Mouse (Mus musculus) heart, embryonic 14.5 days (tissue): ENCODE results near the gene Ascl4. TPM values are rescaled to one million over a fixed set of nuclear protein-coding genes. Genes with fewer than 3 reads are reported as not detected.

Experiments
- ATAC-seq: fragments of 200-750 bp; cut with Nextera tagmentation; 2 replicates; pipeline ENCODE4 v1.8.0; 2017; ENCODE audit warnings: low read depth, moderate TSS enrichment; ENCODE audit not compliant: insufficient number of reproducible peaks, insufficient read depth, low FRiP score
- H3K27ac ChIP-seq, 2 experiments: fragments of 200-500 bp in 1 of 2; fragments of 300-500 bp in 1 of 2; sonication (generic) in 1 of 2; replicated peaks in 1 of 2; 2 replicates each; pipeline ENCODE4 v1.5.1; 2012 to 2014; ENCODE audit warnings: low read depth in 2 of 2, low read length in 2 of 2, control low read depth in 1 of 2, mild to moderate bottlenecking in 1 of 2, mixed read lengths in 1 of 2; ENCODE audit not compliant: control insufficient read depth in 1 of 2, insufficient read depth in 1 of 2
- H3K27me3 ChIP-seq: fragments of 300-500 bp; sonication (generic); 2 replicates; pipeline ENCODE4 v1.6.1; 2014; ENCODE audit warnings: mild to moderate bottlenecking, low read length, control low read depth; ENCODE audit not compliant: control insufficient read depth, insufficient read depth
- H3K36me3 ChIP-seq: fragments of 300-500 bp; sonication (generic); 2 replicates; pipeline ENCODE4 v1.6.1; 2014; ENCODE audit warnings: mild to moderate bottlenecking, control low read depth, low read length, mixed read lengths; ENCODE audit not compliant: control insufficient read depth, insufficient read depth
- H3K4me1 ChIP-seq, 2 experiments: fragments of 200-500 bp in 1 of 2; fragments of 300-500 bp in 1 of 2; sonication (generic) in 1 of 2; 2 replicates each; pipeline ENCODE4 v1.6.1; 2012 to 2014; ENCODE audit warnings: low read length in 2 of 2, control low read depth in 1 of 2, mixed read lengths in 1 of 2; ENCODE audit not compliant: control insufficient read depth in 2 of 2, insufficient read depth in 2 of 2
- H3K4me2 ChIP-seq: fragments of 300-500 bp; sonication (generic); 2 replicates; pipeline ENCODE4 v1.6.1; 2014; ENCODE audit warnings: mild to moderate bottlenecking, low read length
- H3K4me3 ChIP-seq, 2 experiments: fragments of 200-500 bp in 1 of 2; fragments of 300-500 bp in 1 of 2; sonication (generic) in 1 of 2; 2 replicates each; pipeline ENCODE4 v1.5.1; 2012 to 2014; ENCODE audit warnings: low read length in 2 of 2, mild to moderate bottlenecking in 2 of 2, control low read depth in 1 of 2, low read depth in 1 of 2, moderate library complexity in 1 of 2; ENCODE audit not compliant: control insufficient read depth in 1 of 2, insufficient read depth in 1 of 2
- H3K9ac ChIP-seq: fragments of 300-500 bp; sonication (generic); 2 replicates; pipeline ENCODE4 v1.6.1; 2014; ENCODE audit warnings: mild to moderate bottlenecking, low read length
- H3K9me3 ChIP-seq: fragments of 300-500 bp; sonication (generic); 2 replicates; pipeline ENCODE4 v1.6.1; 2016; ENCODE audit warnings: low read length, control low read depth; ENCODE audit not compliant: control insufficient read depth
- WGBS: fragments of 180-500 bp; shearing (Covaris S2); extraction: QIAGEN DNeasy Blood & Tissue Kit; methylation state at CpG from one replicate; pipeline ENCODE4 v1.1.7; 2014; 5-methylcytosine and 5-hydroxymethylcytosine counted together
- polyA plus RNA-seq: library from polyadenylated mRNA; unstranded; fragments of >200 nt; fragmentation: Nextera tagmentation; extraction: Ambion mirVana; gene quantifications from 2 replicates; pipeline ENCODE4 v1.2.1, GENCODE M21; 2014

Ascl4 gene
- polyA plus RNA-seq, 1 experiment from 2014 or later, result not detected

DNA sequence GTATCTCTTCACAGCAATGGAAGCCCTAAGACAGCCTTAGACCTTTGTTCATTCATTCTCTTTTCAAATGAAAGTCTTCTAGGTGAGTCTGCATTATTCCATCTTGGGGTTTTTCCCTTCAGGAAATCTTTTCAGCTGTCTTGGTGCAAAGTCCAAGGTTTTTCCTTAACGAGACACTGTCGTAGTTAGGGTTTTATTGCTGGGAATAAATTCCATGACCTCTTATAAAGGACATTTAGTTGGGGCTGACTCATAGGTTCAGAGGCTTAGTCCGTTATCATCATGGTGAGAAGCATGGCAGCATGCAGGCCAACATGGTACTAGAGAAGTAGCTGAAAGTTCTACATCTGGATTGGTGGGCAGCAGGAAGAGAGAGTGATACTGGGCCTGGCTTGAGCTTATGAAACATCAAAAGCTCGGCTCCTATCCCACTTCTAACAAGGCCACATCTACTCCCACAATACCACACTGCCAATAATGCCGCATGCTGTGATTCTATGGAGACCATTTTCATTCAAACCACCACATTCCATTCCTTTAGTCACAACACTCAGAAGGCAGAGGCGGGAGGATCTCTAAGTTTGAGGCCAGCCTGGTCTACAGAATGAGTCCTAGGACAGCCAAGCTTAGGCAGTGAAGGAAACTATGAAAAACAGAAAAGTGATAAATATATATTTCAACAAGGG, 8.9 kb downstream of the Ascl4 start:
- ATAC-seq, result no peak
- H3K27ac ChIP-seq, result no peak overlapping the region

DNA sequence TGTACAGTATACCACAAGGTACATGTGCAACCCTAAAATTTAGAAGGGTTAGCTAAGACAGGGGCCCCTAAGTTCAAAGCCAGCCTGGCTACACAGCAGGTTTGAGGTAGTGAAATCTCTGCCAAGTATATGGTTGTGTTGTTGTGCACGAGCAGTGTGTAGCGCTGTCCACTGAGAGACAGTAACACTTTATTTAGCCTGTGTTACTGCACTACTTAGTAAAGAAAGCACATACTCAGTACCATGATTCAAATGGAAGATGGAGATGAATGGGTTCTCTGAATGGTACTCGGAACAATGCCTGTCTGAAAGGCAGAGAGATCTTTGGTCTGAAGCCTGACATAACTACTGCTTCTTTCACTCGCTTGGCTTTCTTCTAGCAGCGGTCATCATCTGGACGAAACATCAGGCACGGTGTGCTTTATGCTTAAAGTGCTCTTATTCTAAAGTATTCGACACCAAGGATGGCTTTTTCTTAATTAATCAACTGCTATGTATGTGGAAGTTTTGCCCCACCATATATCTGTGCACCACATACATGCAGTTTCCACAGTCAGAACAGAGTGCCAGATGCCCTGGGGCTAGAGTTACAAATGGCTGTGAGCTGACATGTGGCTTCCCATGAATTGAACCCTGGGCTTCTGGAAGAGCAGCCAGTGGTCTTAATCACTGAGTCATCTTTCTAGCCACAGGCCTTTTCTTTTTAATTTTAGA, 21.2 kb downstream of the Ascl4 start:
- WGBS, result 91% methylated on average over 8 of the region's 8 CpGs
- no peaks in the 10 kb centered on the region for H3K27me3 ChIP-seq
- peaks cover 98% of the 10 kb centered on the region for H3K36me3 ChIP-seq
- no peak overlapping the region for H3K4me2 ChIP-seq
- H3K9ac ChIP-seq, result no peak overlapping the region
- no peak overlapping the region for H3K4me3 ChIP-seq
- no peak overlapping the region for H3K27ac ChIP-seq
- ATAC-seq, result no peak
- H3K9me3 ChIP-seq, result no peaks in the 10 kb centered on the region
- H3K4me1 ChIP-seq, result no peaks in the 10 kb centered on the region

More for the DNA sequence above, 8.9 kb downstream of the Ascl4 start:
- H3K4me2 ChIP-seq, result no peak overlapping the region
- H3K9ac ChIP-seq, result no peak overlapping the region
- H3K4me1 ChIP-seq, result no peaks in the 10 kb centered on the region
- H3K27me3 ChIP-seq, result no peaks in the 10 kb centered on the region
- peaks cover 56% of the 10 kb centered on the region for H3K36me3 ChIP-seq
- WGBS, result 95% methylated on average over 6 of the region's 6 CpGs
- peaks cover 3% of the 10 kb centered on the region; the same call in 1 of the 2 replicates for H3K9me3 ChIP-seq
- H3K4me3 ChIP-seq, result no peak overlapping the region

DNA sequence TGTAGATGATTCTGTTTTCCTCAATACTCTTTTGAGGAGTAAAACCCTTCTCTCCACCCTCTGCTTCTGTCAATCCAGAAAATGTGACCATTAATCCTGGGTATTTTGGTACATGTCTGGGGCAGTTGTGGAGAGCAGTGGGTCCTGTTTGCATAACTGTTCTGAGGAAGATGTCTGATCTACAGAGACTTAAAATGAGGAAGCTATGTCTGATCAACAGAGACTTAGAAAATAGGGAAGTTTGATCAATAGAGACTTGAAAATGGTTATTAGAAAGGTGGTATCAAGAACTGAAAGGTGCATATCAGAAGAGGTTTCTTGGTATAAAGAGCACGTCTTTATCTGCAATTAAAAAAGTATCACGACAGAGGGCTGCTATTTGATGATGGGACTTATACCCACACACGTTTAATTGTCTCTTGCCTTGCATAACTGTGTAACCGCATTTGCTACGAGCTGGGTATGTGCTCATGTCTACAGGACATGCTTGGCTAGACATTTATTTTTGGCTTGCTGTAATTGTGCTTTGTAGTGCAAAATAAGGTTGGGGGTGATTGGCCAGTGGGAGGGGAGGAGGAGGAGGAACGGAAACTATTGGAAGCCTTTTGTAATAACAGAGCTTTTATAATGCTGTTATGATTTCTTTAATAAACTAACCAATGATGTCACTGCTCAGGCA, 24.4 kb downstream of the Ascl4 start:
- H3K27me3 ChIP-seq, result no peaks in the 10 kb centered on the region
- no peak overlapping the region for H3K4me2 ChIP-seq
- no peak overlapping the region for H3K27ac ChIP-seq
- no peak for ATAC-seq
- peaks cover 2 to 3% of the 10 kb centered on the region in 2 experiments; a peak in 2 of 4 replicates for H3K4me1 ChIP-seq
- H3K36me3 ChIP-seq, result peaks cover 82% of the 10 kb centered on the region
- H3K4me3 ChIP-seq, result no peak overlapping the region
- no peaks in the 10 kb centered on the region for H3K9me3 ChIP-seq
- 85% methylated on average over 6 of the region's 6 CpGs for WGBS
- H3K9ac ChIP-seq, result no peak overlapping the region

DNA sequence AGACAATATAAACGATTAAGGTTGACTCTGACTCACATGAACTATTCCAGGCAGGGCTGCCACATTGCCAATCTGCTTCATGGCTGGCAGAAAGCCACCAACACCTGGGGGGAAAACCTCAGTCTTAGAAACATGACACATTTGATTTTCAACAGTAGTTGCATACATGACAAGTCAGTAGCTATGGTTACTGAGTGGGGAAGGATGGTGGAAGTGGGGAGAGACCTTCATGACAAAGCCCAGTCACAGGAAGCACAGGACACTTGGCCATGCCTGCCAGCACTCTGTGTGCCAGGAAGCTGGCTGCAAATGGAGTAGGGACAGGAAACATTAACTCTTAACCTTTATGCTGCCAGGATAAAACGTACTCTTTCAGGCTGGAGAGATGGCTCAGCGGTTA, 25.9 kb downstream of the Ascl4 start:
- peaks cover 67% of the 10 kb centered on the region for H3K36me3 ChIP-seq
- no peaks in the 10 kb centered on the region for H3K27me3 ChIP-seq
- H3K4me3 ChIP-seq, result no peak overlapping the region
- H3K4me1 ChIP-seq, result peaks cover 2 to 3% of the 10 kb centered on the region in 2 experiments; a peak in 2 of 4 replicates
- ATAC-seq, result no peak
- no peak overlapping the region for H3K27ac ChIP-seq
- no peaks in the 10 kb centered on the region for H3K9me3 ChIP-seq
- 70% methylated on average over 3 of the region's 3 CpGs for WGBS
- H3K4me2 ChIP-seq, result no peak overlapping the region
- H3K9ac ChIP-seq, result no peak overlapping the region

DNA sequence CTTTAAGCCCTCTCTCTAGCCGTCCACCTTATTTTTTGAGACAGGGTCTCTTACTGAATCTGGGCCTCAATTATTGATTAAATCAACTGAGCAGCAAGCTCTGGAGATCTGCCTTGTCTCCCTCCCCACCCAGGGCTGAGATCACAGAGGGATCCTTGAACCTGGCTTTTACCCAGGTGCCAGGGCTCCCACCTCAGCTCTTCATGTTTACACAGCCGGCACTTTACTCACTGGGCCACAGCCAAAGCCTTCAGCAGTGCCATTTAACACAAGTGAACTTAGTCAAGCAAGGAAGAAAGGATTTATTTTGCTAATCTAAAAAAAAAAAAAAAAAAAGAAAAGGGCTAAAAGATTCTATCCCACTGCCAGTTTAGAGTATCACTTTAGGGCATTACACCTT, 26.9 kb downstream of the Ascl4 start:
- H3K4me3 ChIP-seq, result no peak overlapping the region
- no peaks in the 10 kb centered on the region for H3K9me3 ChIP-seq
- H3K36me3 ChIP-seq, result peaks cover 57% of the 10 kb centered on the region
- no peaks in the 10 kb centered on the region for H3K27me3 ChIP-seq
- H3K4me1 ChIP-seq, result peaks cover 2 to 3% of the 10 kb centered on the region in 2 experiments; a peak in 2 of 4 replicates
- H3K4me2 ChIP-seq, result no peak overlapping the region
- H3K9ac ChIP-seq, result no peak overlapping the region
- ATAC-seq, result no peak
- H3K27ac ChIP-seq, result no peak overlapping the region
- 84% methylated on average over 2 of the region's 2 CpGs for WGBS

DNA sequence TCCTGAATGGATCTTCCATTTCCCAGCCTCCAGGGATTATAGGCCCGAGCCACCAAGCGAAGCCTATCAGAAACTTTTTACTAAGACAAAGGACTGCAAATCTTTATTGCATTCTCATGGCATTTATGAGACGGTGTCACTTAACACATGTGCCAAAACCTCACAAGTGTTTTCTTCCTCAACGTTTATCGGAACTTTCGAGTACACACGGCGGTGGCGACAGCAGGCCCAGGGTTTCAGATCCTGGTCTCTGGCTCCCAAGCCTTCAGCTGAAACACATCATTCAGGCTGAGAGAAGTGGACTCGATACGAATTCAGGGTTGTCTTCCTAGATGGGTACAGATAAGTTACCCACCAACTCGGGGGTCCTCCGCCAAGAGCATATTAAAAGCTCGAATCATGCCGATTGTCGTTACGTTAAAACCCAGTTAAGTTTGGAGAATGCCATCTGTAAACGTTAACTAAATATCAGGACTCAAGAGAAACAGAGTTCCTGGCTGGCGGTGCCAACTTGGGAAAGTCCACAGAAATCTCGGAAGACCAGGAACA, 29.5 kb downstream of the Ascl4 start:
- Histone ChIP-seq H3K4me2 (peak overlapping the region; percentile 89), H3K36me3 (peaks cover 33% of the 10 kb centered on the region), H3K27ac (peak overlapping the region; percentile 75 to 76), H3K27me3 (no peaks in the 10 kb centered on the region), H3K9ac (peak overlapping the region; percentile 97), H3K4me3 (peak overlapping the region; percentile 74 to 99), H3K9me3 (no peaks in the 10 kb centered on the region), H3K4me1 (peaks cover 2 to 3% of the 10 kb centered on the region in 2 experiments; a peak in 2 of 4 replicates)
- WGBS, result 2% methylated on average over 20 of the region's 20 CpGs
- no peak for ATAC-seq

DNA sequence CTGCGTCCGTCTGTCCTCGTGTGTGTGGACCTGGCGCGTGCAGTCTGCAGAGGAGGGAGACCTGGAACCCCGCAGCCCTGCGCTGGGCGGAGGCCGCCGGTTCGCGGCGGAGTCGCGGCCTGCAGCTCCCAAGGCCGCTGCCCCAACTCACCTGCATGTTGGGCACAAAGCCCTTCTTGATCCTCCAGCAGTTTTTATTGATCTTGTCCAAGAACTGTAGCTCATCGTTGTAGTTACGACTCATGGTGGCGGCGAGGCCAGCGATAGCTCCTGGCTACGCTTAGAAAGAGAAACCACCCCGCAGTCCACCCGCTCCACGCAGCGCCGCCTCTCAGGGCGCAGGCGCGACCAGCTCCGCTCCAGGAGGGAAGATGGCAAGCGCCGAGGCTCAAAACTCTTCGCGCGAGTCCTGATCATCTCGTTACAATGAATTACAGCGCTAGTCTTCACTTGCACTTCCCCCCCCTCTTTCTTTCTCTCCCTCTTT, 30.0 kb downstream of the Ascl4 start, which contains the start of gene Rtcb:
Rtcb (minus strand) TSS at position 360 of the 487 bp plus-strand sequence.
- peaks cover 2 to 3% of the 10 kb centered on the region in 2 experiments; a peak in 2 of 4 replicates for H3K4me1 ChIP-seq
- peak within 1 kb of the TSS; percentile 74 to 99 for H3K4me3 ChIP-seq
- peak; percentile 85 for ATAC-seq
- H3K4me2 ChIP-seq, result peak within 1 kb of the TSS; percentile 89
- H3K9me3 ChIP-seq, result no peaks in the 10 kb centered on the region
- H3K36me3 ChIP-seq, result peaks cover 27% of the 10 kb centered on the region
- H3K27ac ChIP-seq, result peak within 1 kb of the TSS; percentile 75 to 76
- WGBS, result under 1% methylated on average over 37 of the region's 38 CpGs
- no peaks in the 10 kb centered on the region for H3K27me3 ChIP-seq
- H3K9ac ChIP-seq, result peak within 1 kb of the TSS; percentile 97
